Mouse (Mus musculus) thymus, adult 2 months (tissue): ENCODE data around the gene Zyg11a.

Experiments used
- CTCF ChIP-seq: fragments of 200-500 bp; IDR thresholded peaks from 2 replicates; pipeline ENCODE4 v1.5.1; 2012; ENCODE audit warnings: mild to moderate bottlenecking, control low read depth, low read length, moderate library complexity, borderline replicate concordance; ENCODE audit not compliant: control insufficient read depth, poor library complexity, insufficient read depth; ENCODE audit errors: extremely low read depth
- POLR2A ChIP-seq: fragments of 200-500 bp; IDR thresholded peaks from 2 replicates; pipeline ENCODE4 v1.6.1; 2012; ENCODE audit warnings: mild to moderate bottlenecking, low read length, control low read depth, moderate library complexity; ENCODE audit not compliant: control insufficient read depth, poor library complexity, insufficient read depth; ENCODE audit errors: extremely low read depth

DNA sequence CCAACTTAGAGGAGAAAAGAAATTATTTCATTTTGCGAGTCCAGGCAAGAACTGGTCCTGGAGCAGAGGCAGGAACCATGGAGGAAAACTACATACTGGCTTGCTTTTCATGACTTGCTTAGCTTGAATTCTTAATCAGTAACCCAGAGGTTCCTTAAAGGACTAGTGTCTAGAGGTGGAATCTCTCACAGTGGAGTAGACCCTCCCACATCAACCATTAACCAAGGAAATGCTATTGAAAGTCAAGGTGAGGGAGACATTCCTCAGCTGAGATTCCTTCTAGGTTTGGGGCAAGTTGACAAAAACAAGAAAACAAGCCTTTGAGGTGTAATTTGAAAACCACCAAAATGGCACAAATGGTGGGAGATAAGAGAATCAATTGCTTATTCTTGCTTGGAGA lies 73.0 kb downstream of the Zyg11a start, which contains the start of gene Scp2:
- TF ChIP-seq CTCF (no peak), POLR2A (no peak)
